Comparison of ENCODE assay signal across 1 mouse cellular context in genomic region chr7:28298837-28299625, GRCm38 (mm10).
TF ChIP-seq lines count a peak whose summit lies in the region.

No protein-coding gene starts in this region.

TF ChIP-seq in CH12.LX, 34 proteins besides CTCF, POLR2A, EP300 and RAD21 (continued from another document):
- TF ChIP-seq SMC3 (IDR thresholded peaks at IDR 0.05; ENCODE audit: low read depth, low read length) (peak; percentile 49), NRF1 (IDR thresholded peaks at IDR 0.05; ENCODE audit: low read depth, low read length) (peak; percentile 41; the same call in 1 of the 2 replicates)
